Mouse (Mus musculus): ENCODE data around the gene Tmc8. TPM values are rescaled to one million over a fixed set of nuclear protein-coding genes. Genes with fewer than 3 reads are reported as not detected.
A peak's percentile ranks its signal among the peaks of the same experiment; 100 is the strongest.
"Not testable (repeated sequence)": the region's sequence is repeated elsewhere in the genome, so short reads cannot be mapped to it uniquely, and the experiment has no call there.

Tmc8 gene
- polyA plus RNA-seq, 1 experiment from 2014 or later: 1.2 TPM

GRCm38 (mm10) chr11:117830401-117830800 is 48.5 kb downstream of the Tmc8 start:
- no peak overlapping the region for H3K4me3 ChIP-seq
- no peak for ATAC-seq (ENCODE audit: low FRiP score)
- H3K27ac ChIP-seq: no peak overlapping the region
- H3K9me3 ChIP-seq (replicated peaks): no peaks in the 10 kb centered on the region
- peaks cover 34% of the 10 kb centered on the region for H3K4me1 ChIP-seq
- H3K36me3 ChIP-seq: no peaks in the 10 kb centered on the region
- H3K9ac ChIP-seq: no peak overlapping the region
- H3K27me3 ChIP-seq: no peaks in the 10 kb centered on the region; the same call in 1 of the 2 replicates
- WGBS: 80% methylated on average over 9 of the region's 9 CpGs
- no peak overlapping the region for H3K4me2 ChIP-seq (replicated peaks)

- H3K27ac ChIP-seq: peak overlapping the region; percentile 31; the same call in 1 of the 2 replicates
- peak; percentile 75 for ATAC-seq (ENCODE audit: low FRiP score)
- no peaks in the 10 kb centered on the region; the same call in 1 of the 2 replicates for H3K27me3 ChIP-seq
- H3K4me3 ChIP-seq: peak overlapping the region; percentile 27
- no peaks in the 10 kb centered on the region for H3K9me3 ChIP-seq (replicated peaks)
- 18% methylated on average over 28 of the region's 28 CpGs for WGBS
- H3K36me3 ChIP-seq: no peaks in the 10 kb centered on the region
- H3K4me2 ChIP-seq (replicated peaks): peak overlapping the region; percentile 51
- peaks cover 20% of the 10 kb centered on the region for H3K4me1 ChIP-seq
- H3K9ac ChIP-seq: 0 out of 2 replicates have a peak overlapping the region, but pooled peaks have one; percentile 5
Observed at GRCm38 (mm10) chr11:117832086-117832969, 50.5 kb downstream of the Tmc8 start.

DNA sequence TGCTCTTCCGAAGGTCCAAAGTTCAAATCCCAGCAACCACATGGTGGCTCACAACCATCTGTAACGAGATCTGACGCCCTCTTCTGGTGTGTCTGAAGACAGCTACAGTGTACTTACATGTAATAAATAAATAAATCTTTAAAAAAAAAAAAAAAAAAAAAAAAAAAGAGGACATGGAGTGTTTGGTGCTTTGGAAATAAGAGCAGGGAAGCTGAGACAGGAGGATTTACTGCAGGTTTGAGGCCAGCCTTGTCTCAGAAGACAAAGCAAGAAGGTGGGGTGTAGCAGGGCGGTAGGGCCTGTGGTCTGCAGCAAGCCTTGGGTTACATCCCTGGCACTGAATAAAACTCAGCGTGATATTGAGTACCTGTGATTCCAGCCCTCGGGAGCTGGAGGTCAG is 51.6 kb downstream of the Tmc8 start:
- not testable (repeated sequence) for H3K27me3 ChIP-seq; H3K4me2 ChIP-seq (replicated peaks); ATAC-seq (ENCODE audit: low FRiP score); H3K9me3 ChIP-seq (replicated peaks); H3K27ac ChIP-seq; H3K9ac ChIP-seq; H3K36me3 ChIP-seq; H3K4me3 ChIP-seq
- peaks cover 11% of the 10 kb centered on the region for H3K4me1 ChIP-seq
- 74% methylated on average over 6 of the region's 6 CpGs for WGBS

GRCm38 (mm10) chr11:117834086-117834485 is 52.2 kb downstream of the Tmc8 start:
- H3K4me2 ChIP-seq (replicated peaks): no peak overlapping the region
- ATAC-seq (ENCODE audit: low FRiP score): no peak
- no peaks in the 10 kb centered on the region for H3K36me3 ChIP-seq
- H3K4me3 ChIP-seq: no peak overlapping the region
- H3K9me3 ChIP-seq (replicated peaks): no peaks in the 10 kb centered on the region
- WGBS: 94% methylated on average over 8 of the region's 8 CpGs
- peaks cover 9% of the 10 kb centered on the region for H3K4me1 ChIP-seq
- H3K27me3 ChIP-seq: no peaks in the 10 kb centered on the region; the same call in 1 of the 2 replicates
- H3K9ac ChIP-seq: no peak overlapping the region
- no peak overlapping the region for H3K27ac ChIP-seq

GRCm38 (mm10) chr11:117836306-117836705 is 54.4 kb downstream of the Tmc8 start:
- no peaks in the 10 kb centered on the region for H3K9me3 ChIP-seq (replicated peaks)
- H3K27me3 ChIP-seq: no peaks in the 10 kb centered on the region; the same call in 1 of the 2 replicates
- H3K4me2 ChIP-seq (replicated peaks): peak overlapping the region; percentile 39
- peaks cover 6% of the 10 kb centered on the region for H3K4me1 ChIP-seq
- ATAC-seq (ENCODE audit: low FRiP score): no peak
- H3K27ac ChIP-seq: no peak overlapping the region
- no peak overlapping the region for H3K4me3 ChIP-seq
- H3K36me3 ChIP-seq: no peaks in the 10 kb centered on the region
- WGBS: 32% methylated on average over 13 of the region's 13 CpGs
- no peak overlapping the region for H3K9ac ChIP-seq

- H3K4me1 ChIP-seq: no peaks in the 10 kb centered on the region
- H3K4me3 ChIP-seq: no peak overlapping the region
- H3K9ac ChIP-seq: no peak overlapping the region
- no peaks in the 10 kb centered on the region for H3K9me3 ChIP-seq (replicated peaks)
- H3K36me3 ChIP-seq: no peaks in the 10 kb centered on the region
- H3K4me2 ChIP-seq (replicated peaks): no peak overlapping the region
- H3K27me3 ChIP-seq: no peaks in the 10 kb centered on the region; the same call in 1 of the 2 replicates
- ATAC-seq (ENCODE audit: low FRiP score): no peak
- no peak overlapping the region for H3K27ac ChIP-seq
- WGBS: 73% methylated on average over 2 of the region's 2 CpGs
Observed at GRCm38 (mm10) chr11:117838572-117838971, 56.7 kb downstream of the Tmc8 start.

GRCm38 (mm10) chr11:117839021-117839420 is 57.1 kb downstream of the Tmc8 start:
- WGBS: 100% methylated on average over 1 of the region's 1 CpGs
- Histone ChIP-seq H3K4me3 (no peak overlapping the region), H3K27me3 (no peaks in the 10 kb centered on the region; the same call in 1 of the 2 replicates), H3K9me3 (replicated peaks) (no peaks in the 10 kb centered on the region), H3K4me2 (replicated peaks) (no peak overlapping the region), H3K9ac (no peak overlapping the region; the same call in 1 of the 2 replicates), H3K36me3 (no peaks in the 10 kb centered on the region), H3K4me1 (no peaks in the 10 kb centered on the region), H3K27ac (no peak overlapping the region)
- no peak for ATAC-seq (ENCODE audit: low FRiP score)

GRCm38 (mm10) chr11:117840910-117841309 is 59.0 kb downstream of the Tmc8 start:
- ATAC-seq (ENCODE audit: low FRiP score): no peak

More at GRCm38 (mm10) chr11:117840910-117841309, 59.0 kb downstream of the Tmc8 start:
- no peak overlapping the region for H3K9ac ChIP-seq
- H3K4me2 ChIP-seq (replicated peaks): no peak overlapping the region
- H3K27me3 ChIP-seq: no peaks in the 10 kb centered on the region; the same call in 1 of the 2 replicates
- no peaks in the 10 kb centered on the region for H3K9me3 ChIP-seq (replicated peaks)
- no peaks in the 10 kb centered on the region for H3K36me3 ChIP-seq
- no peak overlapping the region for H3K27ac ChIP-seq
- H3K4me3 ChIP-seq: no peak overlapping the region
- H3K4me1 ChIP-seq: no peaks in the 10 kb centered on the region
- WGBS: 62% methylated on average over 1 of the region's 1 CpGs

Other genes with a start within 250 kb of the Tmc8 start
- 26.3 and 28.3 TPM in 2 replicates for gene Tnrc6c, start 127.8 kb upstream of the Tmc8 start, polyA plus RNA-seq (2016; fragmentation: Nextera tagmentation; extraction: Ambion mirVana)
- gene Tmc6, start 122 bp downstream of the Tmc8 start, polyA plus RNA-seq (2016; fragmentation: Nextera tagmentation; extraction: Ambion mirVana): 9.2 and 11.3 TPM in 2 replicates
- gene 6030468B19Rik, start 15.6 kb downstream of the Tmc8 start, polyA plus RNA-seq (2016; fragmentation: Nextera tagmentation; extraction: Ambion mirVana): 0.29 and 0.67 TPM in 2 replicates
- gene Gm20708, start 27.6 kb downstream of the Tmc8 start, polyA plus RNA-seq (2016; fragmentation: Nextera tagmentation; extraction: Ambion mirVana): 0.47 and 0.50 TPM in 2 replicates
- 24.2 and 24.4 TPM in 2 replicates for gene Syngr2, start 27.6 kb downstream of the Tmc8 start, polyA plus RNA-seq (2016; fragmentation: Nextera tagmentation; extraction: Ambion mirVana)
- 2.9 and 4.6 TPM in 2 replicates for gene Afmid, start 43.8 kb downstream of the Tmc8 start, polyA plus RNA-seq (2016; fragmentation: Nextera tagmentation; extraction: Ambion mirVana)
- gene Tk1, start 44.0 kb downstream of the Tmc8 start, polyA plus RNA-seq (2016; fragmentation: Nextera tagmentation; extraction: Ambion mirVana): 57.9 and 59.0 TPM in 2 replicates
- 181 and 190 TPM in 2 replicates for gene Birc5, start 67.2 kb downstream of the Tmc8 start, polyA plus RNA-seq (2016; fragmentation: Nextera tagmentation; extraction: Ambion mirVana)
- not detected in 2 replicates for gene Tmem235, start 78.7 kb downstream of the Tmc8 start, polyA plus RNA-seq (2016; fragmentation: Nextera tagmentation; extraction: Ambion mirVana)
- gene Tha1, start 91.4 kb downstream of the Tmc8 start, polyA plus RNA-seq (2016; fragmentation: Nextera tagmentation; extraction: Ambion mirVana): 2.7 and 3.1 TPM in 2 replicates
- gene Socs3, start 188.0 kb downstream of the Tmc8 start, polyA plus RNA-seq (2016; fragmentation: Nextera tagmentation; extraction: Ambion mirVana): 10.4 and 11.8 TPM in 2 replicates
- 41.8 and 46.7 TPM in 2 replicates for gene Pgs1, start 204.2 kb downstream of the Tmc8 start, polyA plus RNA-seq (2016; fragmentation: Nextera tagmentation; extraction: Ambion mirVana)